Mouse (Mus musculus) heart, embryonic 10.5 days (tissue): Measurements from ENCODE around the gene Banp. TPM values are rescaled to one million over a fixed set of nuclear protein-coding genes. Genes with fewer than 3 reads are reported as not detected.

Experiments
- DNase-seq: peaks from one replicate; pipeline ENCODE4 v3.0.0-alpha.2; 2017; ENCODE audit warnings: low spot score
- H3K27ac ChIP-seq: fragments of 300-500 bp; sonication (generic); 2 replicates; pipeline ENCODE4 v1.5.1; 2016; ENCODE audit warnings: mild to moderate bottlenecking
- H3K27me3 ChIP-seq: fragments of 300-500 bp; sonication (generic); 2 replicates; pipeline ENCODE4 v1.6.1; 2016; ENCODE audit warnings: mild to moderate bottlenecking; ENCODE audit not compliant: poor library complexity, insufficient read depth, severe bottlenecking
- H3K36me3 ChIP-seq: fragments of 300-500 bp; sonication (generic); 2 replicates; pipeline ENCODE4 v1.6.1; 2016; ENCODE audit warnings: mild to moderate bottlenecking, moderate library complexity
- H3K4me1 ChIP-seq: fragments of 300-500 bp; sonication (generic); 2 replicates; pipeline ENCODE4 v1.6.1; 2016; ENCODE audit warnings: mild to moderate bottlenecking
- H3K4me3 ChIP-seq: fragments of 300-500 bp; sonication (generic); 2 replicates; pipeline ENCODE4 v1.5.1; 2016; ENCODE audit warnings: mild to moderate bottlenecking, moderate library complexity
- H3K9me3 ChIP-seq: fragments of 300-500 bp; sonication (generic); 2 replicates; pipeline ENCODE4 v1.6.1; 2016; ENCODE audit warnings: mild to moderate bottlenecking, moderate library complexity
- WGBS: fragments of 180-500 bp; shearing (Covaris S2); methylation state at CpG from one replicate; pipeline ENCODE4 v1.1.7; 2016; 5-methylcytosine and 5-hydroxymethylcytosine counted together
- polyA plus RNA-seq: library from polyadenylated mRNA; unstranded; fragments of >200 nt; fragmentation: Nextera tagmentation; extraction: Ambion mirVana; gene quantifications from 2 replicates; pipeline ENCODE4 v1.2.1, GENCODE M21; 2016

Gene Banp
- polyA plus RNA-seq, 1 experiment from 2014 or later: 58.5 TPM

DNA sequence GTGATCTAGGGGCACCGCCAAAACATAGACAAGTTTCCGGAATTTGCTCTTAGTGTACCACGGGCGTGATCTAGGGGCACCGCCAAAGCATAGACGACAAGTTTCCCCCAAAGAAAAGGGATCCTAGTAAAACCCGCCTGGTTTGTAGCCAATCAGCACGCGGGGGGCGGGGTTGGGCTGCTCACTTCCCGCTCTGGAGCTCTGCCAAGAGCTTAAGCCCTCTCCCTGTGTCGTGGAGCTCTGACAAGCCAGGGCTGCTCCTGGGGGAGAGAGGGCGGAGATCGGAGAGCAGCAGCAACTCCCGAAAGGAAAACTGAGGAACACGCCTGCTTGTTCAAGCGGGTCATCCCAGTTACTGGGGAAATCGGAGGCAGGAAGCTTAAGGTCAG, 1.8 kb upstream of the Banp start:
- under 1% methylated on average over 18 of the region's 18 CpGs for WGBS
- peaks cover 43% of the 10 kb centered on the region for H3K4me1 ChIP-seq
- H3K9me3 ChIP-seq: no peaks in the 10 kb centered on the region
- H3K27ac ChIP-seq: peak overlapping the region; percentile 85
- no peaks in the 10 kb centered on the region; the same call in 1 of the 2 replicates for H3K27me3 ChIP-seq
- peak overlapping the region; percentile 54 for H3K4me3 ChIP-seq
- peak; percentile 97 for DNase-seq
- H3K36me3 ChIP-seq: no peaks in the 10 kb centered on the region

DNA sequence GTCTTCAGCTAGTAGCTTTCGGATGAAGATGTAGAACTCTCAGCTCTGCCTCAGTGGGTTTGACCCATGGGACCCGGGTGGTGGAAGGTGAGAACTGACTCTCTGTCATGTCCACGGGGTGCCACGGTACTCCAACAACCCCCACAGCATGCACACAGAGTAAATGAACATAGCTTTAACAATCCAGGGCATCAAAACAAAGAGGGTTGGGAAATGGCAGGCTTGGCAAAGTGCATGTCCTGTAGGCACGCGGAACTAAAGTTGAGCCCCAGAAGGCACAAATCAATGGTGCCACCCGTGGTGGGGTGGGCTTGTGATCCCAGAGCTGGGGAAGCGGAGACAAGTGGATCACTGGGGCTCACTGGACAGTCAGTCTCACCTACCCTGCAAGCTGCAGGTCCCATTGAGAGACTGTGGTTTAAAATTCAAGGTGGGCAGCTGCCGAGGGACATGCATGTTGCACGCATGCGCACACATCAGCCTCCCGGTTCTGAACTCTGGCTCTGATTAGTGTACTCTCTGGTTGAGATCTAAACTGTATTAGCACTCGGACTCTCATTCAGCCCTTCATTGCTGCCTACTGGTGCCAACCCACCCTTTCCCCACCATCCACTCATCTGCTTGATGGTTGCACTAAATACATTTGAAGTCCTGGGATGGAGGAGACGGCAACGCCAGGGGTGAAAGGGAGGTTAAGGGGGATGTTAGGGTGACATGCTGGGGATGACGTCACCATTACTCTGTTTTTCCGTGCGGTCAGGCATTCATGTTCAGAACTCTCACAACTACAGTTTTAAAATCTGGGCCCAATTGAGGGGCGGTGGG, 1.0 kb upstream of the Banp start:
- peak overlapping the region; percentile 54 for H3K4me3 ChIP-seq
- 51% methylated on average over 19 of the region's 19 CpGs for WGBS

DNA sequence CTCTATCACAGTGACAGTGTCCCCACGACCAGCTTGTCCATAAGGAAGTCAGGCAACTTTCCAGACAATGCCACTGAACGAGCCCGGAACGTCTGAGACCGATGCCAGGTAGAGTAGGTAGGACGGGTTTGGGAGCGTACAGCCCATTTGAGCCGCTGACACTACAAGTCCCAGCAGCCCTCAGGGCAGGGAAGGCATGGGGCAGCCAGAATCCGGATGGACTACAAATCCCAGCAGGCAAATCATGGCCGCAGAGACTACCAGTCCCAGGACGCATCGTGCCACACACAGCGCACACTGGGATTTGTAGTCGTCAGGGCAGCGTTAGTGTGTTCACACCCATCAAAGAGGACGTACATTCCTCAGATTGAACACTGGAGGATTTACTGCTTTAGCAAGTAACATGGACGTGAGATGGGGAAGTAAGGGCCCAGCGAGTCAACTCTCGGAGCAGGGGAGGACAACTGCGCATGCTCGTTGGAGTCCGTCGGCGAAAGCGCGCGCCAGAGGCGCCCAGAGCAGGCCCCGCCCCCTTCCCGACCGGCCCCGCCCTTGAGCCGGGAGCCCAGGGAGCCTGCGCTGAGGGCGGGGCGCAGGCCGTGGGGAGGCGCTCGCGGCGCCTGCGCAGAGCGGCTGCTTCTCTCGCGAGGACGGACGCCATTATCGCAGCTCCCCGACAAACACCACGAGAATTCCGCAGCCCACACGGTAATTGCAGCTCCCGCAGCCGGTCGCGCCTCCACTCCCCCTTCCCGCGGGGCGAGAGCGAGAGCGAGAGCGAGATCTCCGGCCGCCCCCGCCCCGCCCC, 595 bp downstream of the Banp start:
- H3K27me3 ChIP-seq: no peaks in the 10 kb centered on the region
- peak overlapping the region; percentile 93 for H3K4me3 ChIP-seq
- H3K36me3 ChIP-seq: peaks cover 14% of the 10 kb centered on the region
- H3K27ac ChIP-seq: peak overlapping the region; percentile 97
- no peaks in the 10 kb centered on the region for H3K9me3 ChIP-seq
- peaks cover 62% of the 10 kb centered on the region for H3K4me1 ChIP-seq
- WGBS: under 1% methylated on average over 66 of the region's 66 CpGs
- peak; percentile 99 for DNase-seq

More for the DNA sequence above, 1.0 kb upstream of the Banp start:
- Histone ChIP-seq H3K27me3 (no peaks in the 10 kb centered on the region; the same call in 1 of the 2 replicates), H3K36me3 (peaks cover 2% of the 10 kb centered on the region; the same call in 1 of the 2 replicates), H3K4me1 (peaks cover 47% of the 10 kb centered on the region), H3K27ac (peak overlapping the region; percentile 85), H3K9me3 (no peaks in the 10 kb centered on the region)
- no peak for DNase-seq

DNA sequence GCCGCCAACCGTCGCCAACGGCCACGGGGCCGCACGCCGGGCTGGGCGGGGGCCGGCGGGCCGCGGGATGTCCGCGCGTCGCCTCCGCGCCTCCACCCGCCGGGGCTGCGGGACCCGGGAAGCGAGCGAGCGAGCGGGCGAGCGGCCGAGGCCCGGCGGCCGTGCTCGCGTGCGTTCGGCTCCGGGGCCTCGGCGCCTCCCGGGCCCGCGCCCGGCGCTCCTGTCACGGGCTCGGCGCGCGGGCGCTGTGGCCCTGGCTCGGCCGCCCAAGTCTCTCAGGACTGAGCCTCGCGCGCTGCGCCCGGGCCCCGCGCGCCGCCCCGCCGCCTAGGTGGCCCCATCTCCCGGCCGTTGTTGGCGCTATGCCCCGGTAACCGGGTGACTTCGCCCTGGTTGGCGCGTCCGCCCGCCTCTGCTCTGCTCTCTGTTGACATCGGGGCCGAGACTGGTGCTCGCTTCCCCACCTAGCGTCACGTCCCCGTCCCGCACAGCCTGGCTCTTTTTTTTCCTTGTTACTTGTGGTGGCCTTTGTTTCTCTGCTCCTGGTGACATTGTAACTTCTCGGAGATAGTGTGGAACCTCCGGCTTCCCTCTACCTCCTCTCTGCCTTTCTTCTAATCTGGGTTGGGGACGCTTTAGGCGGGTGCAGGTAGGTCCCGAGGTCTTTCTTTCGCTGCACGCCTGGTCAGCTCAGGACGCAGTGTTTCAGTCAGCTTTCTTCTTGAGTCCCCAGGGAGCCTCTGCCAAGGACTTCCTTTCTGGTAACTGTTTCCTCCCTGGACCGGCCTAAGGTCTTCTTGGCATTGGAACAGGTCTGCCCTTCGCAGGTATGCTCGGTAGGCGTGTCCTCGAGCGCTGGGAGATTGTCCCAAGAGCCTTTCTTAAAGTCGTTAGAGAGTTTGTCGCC, 1.5 kb downstream of the Banp start:
- Histone ChIP-seq H3K36me3 (peaks cover 21% of the 10 kb centered on the region), H3K9me3 (no peaks in the 10 kb centered on the region), H3K4me1 (peaks cover 70% of the 10 kb centered on the region), H3K4me3 (peak overlapping the region; percentile 93), H3K27me3 (no peaks in the 10 kb centered on the region), H3K27ac (peak overlapping the region; percentile 97)
- DNase-seq: no peak
- WGBS: 3% methylated on average over 86 of the region's 97 CpGs

DNA sequence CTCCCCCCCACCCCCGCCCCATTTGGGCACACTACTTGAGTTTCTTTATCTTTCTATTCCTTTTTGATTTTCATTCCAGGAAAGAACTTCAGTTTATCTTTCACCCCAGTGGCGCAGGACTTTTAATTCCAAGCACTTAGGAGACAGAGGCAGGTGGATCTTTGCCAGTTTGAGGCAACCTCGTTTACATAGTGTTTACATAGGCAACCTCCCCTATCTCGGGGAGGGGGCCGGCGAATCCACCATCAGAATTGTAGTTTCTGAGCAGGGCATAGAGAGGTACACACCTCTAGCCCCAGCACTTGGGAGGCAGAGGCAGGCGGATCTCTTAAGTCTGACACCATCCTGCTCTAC, 2.1 kb downstream of the Banp start:
- H3K4me1 ChIP-seq: peaks cover 75% of the 10 kb centered on the region
- peaks cover 23% of the 10 kb centered on the region for H3K36me3 ChIP-seq
- H3K4me3 ChIP-seq: peak overlapping the region; percentile 93
- no peaks in the 10 kb centered on the region for H3K27me3 ChIP-seq
- H3K9me3 ChIP-seq: no peaks in the 10 kb centered on the region
- 26% methylated on average over 7 of the region's 7 CpGs for WGBS
- peak overlapping the region; percentile 97 for H3K27ac ChIP-seq
- no peak for DNase-seq

DNA sequence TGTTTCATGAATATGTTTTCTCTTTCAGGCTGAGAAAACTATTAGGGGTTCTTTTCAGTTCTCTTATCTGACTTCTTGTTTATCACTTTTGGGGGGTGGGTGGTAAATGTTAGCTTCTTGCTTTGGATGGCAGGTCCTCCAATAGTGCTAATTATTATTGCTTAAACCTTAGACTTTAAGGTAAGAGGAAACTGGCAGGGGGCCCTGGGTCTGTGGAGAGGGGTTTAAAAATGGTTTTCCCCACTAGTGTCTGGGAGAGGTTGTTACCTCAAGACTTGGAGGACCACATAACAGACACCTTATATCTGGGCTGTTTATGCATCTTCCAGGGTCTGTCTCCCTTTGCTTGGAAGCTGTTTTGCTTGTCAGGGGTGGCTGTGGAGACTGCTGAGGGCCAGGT, 2.6 kb downstream of the Banp start:
- no peak for DNase-seq
- H3K27ac ChIP-seq: 0 out of 2 replicates have a peak overlapping the region, but pooled peaks have one; percentile 38
- peaks cover 23% of the 10 kb centered on the region for H3K36me3 ChIP-seq
- H3K4me3 ChIP-seq: peak overlapping the region; percentile 93
- peaks cover 75% of the 10 kb centered on the region for H3K4me1 ChIP-seq
- no peaks in the 10 kb centered on the region for H3K9me3 ChIP-seq
- no peaks in the 10 kb centered on the region for H3K27me3 ChIP-seq

DNA sequence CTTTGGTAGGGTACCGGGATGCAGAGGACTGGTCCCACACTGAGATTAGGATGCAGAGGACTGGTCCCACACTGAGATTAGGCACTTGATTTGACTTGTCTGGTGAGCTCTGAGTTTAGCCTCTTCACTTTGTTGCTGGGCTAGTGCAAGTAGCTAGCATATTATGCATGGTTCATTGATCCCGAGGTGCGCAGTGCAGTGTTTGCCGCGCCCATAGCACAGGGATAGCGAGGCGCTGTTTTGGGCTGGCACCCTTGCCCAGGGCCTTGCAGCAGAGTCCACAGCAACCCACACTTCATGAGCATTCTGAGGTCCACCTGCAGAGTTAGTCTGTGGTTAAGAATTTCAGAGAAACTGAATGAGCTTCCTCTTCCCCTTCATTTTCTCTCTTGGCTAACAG, 3.2 kb downstream of the Banp start:
- H3K27ac ChIP-seq: 0 out of 2 replicates have a peak overlapping the region, but pooled peaks have one; percentile 38

DNA sequence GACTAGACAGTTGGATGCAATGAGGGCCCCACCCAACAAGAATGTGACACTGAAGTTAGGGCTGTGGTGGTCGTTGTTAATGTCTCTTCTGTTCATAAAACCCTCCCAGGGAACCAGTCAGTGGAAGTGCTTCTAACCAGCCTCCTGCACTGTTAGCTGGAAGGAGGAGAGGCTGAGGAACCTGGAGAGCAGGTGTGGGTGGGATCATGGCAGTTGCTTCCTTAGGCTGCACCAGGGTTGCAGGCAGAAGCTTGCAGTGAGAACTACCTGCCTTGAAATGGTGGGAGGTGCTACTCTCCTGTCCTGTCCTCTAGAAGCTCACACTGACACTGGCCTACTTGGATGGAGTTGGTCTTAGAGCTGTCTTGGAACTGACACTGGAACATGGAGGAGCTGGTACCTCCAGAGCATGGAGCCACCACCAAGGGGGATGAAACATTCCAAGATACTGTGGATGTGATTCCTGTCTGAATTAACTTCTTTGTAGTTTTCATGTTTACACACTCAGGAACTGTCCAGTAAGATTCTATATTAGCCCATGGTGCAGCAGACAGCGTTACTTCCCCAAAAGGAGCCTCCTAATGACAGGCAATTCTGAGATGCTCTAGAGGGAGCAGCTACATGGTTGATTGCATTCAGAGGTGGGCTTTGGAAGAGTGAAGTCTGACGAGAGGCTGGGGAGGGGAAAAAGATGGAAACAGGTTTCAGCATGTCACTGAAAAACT, 4.4 kb downstream of the Banp start:
- 80% methylated on average over 3 of the region's 3 CpGs for WGBS
- Histone ChIP-seq H3K9me3 (no peaks in the 10 kb centered on the region), H3K4me3 (no peak overlapping the region), H3K36me3 (peaks cover 23% of the 10 kb centered on the region), H3K27me3 (no peaks in the 10 kb centered on the region), H3K4me1 (peaks cover 71% of the 10 kb centered on the region), H3K27ac (no peak overlapping the region)
- no peak for DNase-seq

More for the DNA sequence above, 3.2 kb downstream of the Banp start:
- WGBS: 91% methylated on average over 7 of the region's 7 CpGs
- no peaks in the 10 kb centered on the region for H3K9me3 ChIP-seq
- DNase-seq: no peak
- H3K4me3 ChIP-seq: no peak overlapping the region
- peaks cover 23% of the 10 kb centered on the region for H3K36me3 ChIP-seq
- peaks cover 73% of the 10 kb centered on the region for H3K4me1 ChIP-seq
- no peaks in the 10 kb centered on the region for H3K27me3 ChIP-seq

DNA sequence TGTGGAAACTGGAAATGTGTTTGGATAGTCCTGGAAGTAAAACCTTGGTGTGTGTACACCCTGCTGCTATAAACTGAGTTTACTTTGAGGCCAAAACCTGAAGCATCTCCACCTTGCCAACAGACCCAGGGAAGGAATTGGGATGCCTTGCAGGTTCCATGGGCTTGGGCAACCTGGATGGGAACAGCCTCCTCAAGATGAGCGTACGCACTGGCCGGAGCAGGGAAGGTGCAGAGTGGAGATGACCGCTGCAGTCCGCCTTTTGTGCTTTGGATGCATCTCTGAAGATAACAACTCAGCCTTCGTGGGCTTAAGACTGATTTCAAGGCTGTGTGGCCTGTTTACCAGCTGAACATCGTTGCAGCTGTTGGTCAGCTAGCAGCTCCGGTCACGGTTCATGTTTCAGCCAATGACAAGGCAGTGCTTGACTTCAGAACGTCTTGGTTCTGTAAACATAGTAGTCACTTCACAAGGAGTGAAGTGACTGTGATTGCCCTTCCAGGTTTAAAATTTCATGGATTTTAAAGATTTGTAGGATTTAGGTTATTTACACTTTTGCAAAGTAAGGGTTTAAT, 5.5 kb downstream of the Banp start:
- H3K4me3 ChIP-seq: no peak overlapping the region
- H3K4me1 ChIP-seq: peaks cover 72% of the 10 kb centered on the region
- H3K27ac ChIP-seq: peak overlapping the region; percentile 17; the same call in 1 of the 2 replicates
- H3K9me3 ChIP-seq: no peaks in the 10 kb centered on the region
- no peak for DNase-seq
- 76% methylated on average over 10 of the region's 10 CpGs for WGBS
- H3K36me3 ChIP-seq: peaks cover 23% of the 10 kb centered on the region
- no peaks in the 10 kb centered on the region for H3K27me3 ChIP-seq

DNA sequence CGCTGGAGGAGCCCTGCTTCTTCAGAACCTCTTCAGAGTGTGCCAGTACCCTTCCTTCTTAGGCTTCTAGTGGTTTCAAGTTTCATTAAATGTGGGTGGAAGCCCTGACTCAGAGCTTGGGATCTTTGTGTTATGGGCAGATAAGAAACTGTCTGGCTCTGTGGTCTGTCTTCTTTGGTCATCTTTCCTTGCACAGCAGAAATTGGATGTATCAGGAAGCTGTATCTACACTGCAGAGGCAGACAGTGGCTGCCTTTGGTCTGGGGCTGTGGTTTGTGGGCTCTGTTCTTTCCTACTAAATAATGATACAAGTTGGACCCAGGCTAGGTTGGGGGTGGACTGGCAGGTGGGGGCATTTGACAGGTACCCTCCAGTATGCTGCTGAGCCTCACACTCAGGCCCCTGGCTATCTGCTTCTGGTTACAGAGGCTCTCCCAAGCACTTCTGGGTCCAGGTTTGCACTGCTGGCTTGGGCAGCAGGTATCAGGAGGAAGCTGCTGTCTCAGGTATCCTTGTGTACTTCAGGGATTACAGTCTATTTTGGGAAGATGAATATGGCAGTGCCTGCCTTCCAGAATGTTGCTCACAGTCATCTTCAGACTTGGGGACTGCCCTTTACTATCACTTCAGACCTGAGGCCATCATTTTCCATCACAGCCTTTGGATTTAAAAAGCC, 6.4 kb downstream of the Banp start:
- H3K27ac ChIP-seq: peak overlapping the region; percentile 17; the same call in 1 of the 2 replicates
- H3K27me3 ChIP-seq: no peaks in the 10 kb centered on the region
- H3K36me3 ChIP-seq: peaks cover 23% of the 10 kb centered on the region
- H3K4me3 ChIP-seq: no peak overlapping the region
- DNase-seq: no peak
- WGBS: 64% methylated on average over 1 of the region's 1 CpGs
- H3K4me1 ChIP-seq: peaks cover 72% of the 10 kb centered on the region
- no peaks in the 10 kb centered on the region for H3K9me3 ChIP-seq

DNA sequence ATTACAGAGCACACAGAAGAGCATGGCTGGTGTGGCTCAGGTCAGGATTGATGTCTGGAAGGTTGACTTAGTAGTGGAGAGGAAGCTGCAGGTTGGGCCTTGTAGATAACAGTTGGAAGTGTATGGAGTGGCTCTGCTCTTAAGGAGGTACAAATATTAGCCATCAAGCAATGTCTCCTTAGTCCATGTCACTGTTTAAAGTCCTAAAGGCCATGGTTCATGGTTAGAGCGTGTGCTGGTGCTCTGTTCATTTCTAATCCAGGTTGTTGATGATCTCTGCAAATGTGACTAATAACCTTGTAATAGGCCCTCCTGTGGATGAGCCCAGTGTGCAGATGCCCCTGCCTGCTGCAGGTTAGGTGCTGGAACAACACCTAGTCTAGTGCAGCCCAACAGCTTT, 8.8 kb downstream of the Banp start:
- Histone ChIP-seq H3K4me1 (peaks cover 57% of the 10 kb centered on the region), H3K9me3 (no peaks in the 10 kb centered on the region), H3K27ac (0 out of 2 replicates have a peak overlapping the region, but pooled peaks have one; percentile 42), H3K4me3 (no peak overlapping the region), H3K27me3 (no peaks in the 10 kb centered on the region), H3K36me3 (peaks cover 21% of the 10 kb centered on the region)
- 95% methylated on average over 1 of the region's 1 CpGs for WGBS
- DNase-seq: no peak
